Mouse (Mus musculus) urinary bladder, postnatal 36 days (tissue): ENCODE results near the gene 4933407L21Rik.
"Not testable (repeated sequence)": the region's sequence is repeated elsewhere in the genome, so short reads cannot be mapped to it uniquely, and the experiment has no call there.

ENCODE experiments used
- DNase-seq, 2 experiments: peaks; one replicate each; pipeline ENCODE4 v3.0.0; 2022; ENCODE audit warnings: low spot score in 2 of 2, mixed read lengths in 1 of 2

Gene 4933407L21Rik

GRCm38 (mm10) chr1:85959129-85959888 lies 31.0 kb downstream of the 4933407L21Rik start:
- DNase-seq: no peak

GRCm38 (mm10) chr1:85959889-85960276 lies 31.6 kb downstream of the 4933407L21Rik start:
- DNase-seq: no peak

GRCm38 (mm10) chr1:85960873-85961272 lies 32.6 kb downstream of the 4933407L21Rik start, which contains the start of gene Gpr55:
Gene Gpr55, minus strand, starts transcription at chr1:85961007.
- no peak for DNase-seq

GRCm38 (mm10) chr1:85962081-85962480 lies 33.8 kb downstream of the 4933407L21Rik start:
- DNase-seq: no peak

GRCm38 (mm10) chr1:85965856-85966255 lies 37.6 kb downstream of the 4933407L21Rik start:
- no peak for DNase-seq

- no peak for DNase-seq
Observed at GRCm38 (mm10) chr1:85969081-85969480, 40.8 kb downstream of the 4933407L21Rik start.

GRCm38 (mm10) chr1:85969519-85969918 lies 41.2 kb downstream of the 4933407L21Rik start:
- DNase-seq: no peak

- no peak for DNase-seq
Observed at GRCm38 (mm10) chr1:85971070-85971469, 42.8 kb downstream of the 4933407L21Rik start.

GRCm38 (mm10) chr1:85972341-85972740 lies 44.1 kb downstream of the 4933407L21Rik start:
- no peak for DNase-seq

- no peak for DNase-seq
Observed at GRCm38 (mm10) chr1:85973468-85973877, 45.2 kb downstream of the 4933407L21Rik start.

- DNase-seq: no peak
Observed at GRCm38 (mm10) chr1:85977709-85978108, 49.4 kb downstream of the 4933407L21Rik start.

- no peak for DNase-seq
Observed at GRCm38 (mm10) chr1:85981738-85982357, 53.6 kb downstream of the 4933407L21Rik start.

GRCm38 (mm10) chr1:85985784-85986183 lies 57.5 kb downstream of the 4933407L21Rik start:
- DNase-seq: no peak

GRCm38 (mm10) chr1:85988351-85988750 lies 60.1 kb downstream of the 4933407L21Rik start:
- no peak for DNase-seq

GRCm38 (mm10) chr1:85988882-85989281 lies 60.6 kb downstream of the 4933407L21Rik start:
- not testable (repeated sequence) for DNase-seq
